Mouse (Mus musculus): Measurements from ENCODE around the gene Prr19. TPM values are rescaled to one million over a fixed set of nuclear protein-coding genes. Genes with fewer than 3 reads are reported as not detected.

The Prr19 gene
- polyA plus RNA-seq, 1 experiment from 2014 or later, result not detected

DNA sequence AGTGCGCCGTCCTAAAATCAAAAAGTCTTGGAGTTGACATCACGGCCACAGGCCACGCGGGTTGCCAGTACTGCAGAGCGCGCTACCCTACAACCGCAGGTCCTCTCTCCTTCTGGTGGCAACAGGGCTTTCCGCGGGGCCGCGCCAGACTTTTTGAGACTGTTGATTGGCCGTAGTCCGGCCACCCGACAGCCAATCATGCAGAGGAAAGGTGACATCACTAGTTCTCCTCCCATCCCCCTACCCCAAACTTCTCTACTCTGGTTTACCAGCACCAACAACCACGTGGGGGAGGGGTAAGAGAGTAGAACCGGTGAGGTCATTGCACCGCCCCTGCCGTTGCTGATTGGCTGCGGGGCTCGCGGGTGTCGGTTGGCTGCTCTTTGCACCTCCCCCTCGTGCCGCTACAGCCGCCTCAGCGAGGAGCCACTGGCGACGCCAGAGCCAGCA, 33.9 kb upstream of the Prr19 start, which contains the start of gene Cic:
TSS of gene Cic (plus strand) at position 404 of the 450 bp plus-strand sequence.
- ATAC-seq (peak; percentile 79), DNase-seq (peak; percentile 98)
- peak within 1 kb of the TSS; percentile 92 for H3K9ac ChIP-seq (replicated peaks)
- H3K27me3 ChIP-seq (ENCODE audit: insufficient read depth, low read length), result no peaks in the 10 kb centered on the region
- H3K36me3 ChIP-seq (replicated peaks; ENCODE audit: insufficient read depth, low read length), result peaks cover 12% of the 10 kb centered on the region; the same call in 1 of the 2 replicates
- H3K4me1 ChIP-seq (ENCODE audit: insufficient read depth), result peaks cover 37% of the 10 kb centered on the region
- peak within 1 kb of the TSS; percentile 98 for H3K27ac ChIP-seq (ENCODE audit: low read depth)
- TF ChIP-seq EP300 (IDR thresholded peaks at IDR 0.05; ENCODE audit: low read depth) (peak; percentile 13; the same call in 1 of the 2 replicates), CTCF (IDR thresholded peaks at IDR 0.05; ENCODE audit: low read depth) (no peak)
- peak within 1 kb of the TSS; percentile 87 for H3K4me3 ChIP-seq (ENCODE audit: low read depth, low read length)
- no peaks in the 10 kb centered on the region for H3K9me3 ChIP-seq (ENCODE audit: low read length)
- WGBS (ENCODE audit: insufficient replicate concordance), result under 1% methylated on average over 29 of the region's 29 CpGs
- H3K4me2 ChIP-seq (ENCODE audit: low read depth, low read length), result peak within 1 kb of the TSS; percentile 90

- peaks cover 38% of the 10 kb centered on the region for H3K4me1 ChIP-seq (ENCODE audit: insufficient read depth)
Observed at GRCm38 (mm10) chr7:25267751-25268463, 33.3 kb upstream of the Prr19 start.

GRCm38 (mm10) chr7:25268588-25268987, 32.6 kb upstream of the Prr19 start:
- TF ChIP-seq EP300 (IDR thresholded peaks at IDR 0.05; ENCODE audit: low read depth) (no peak), CTCF (IDR thresholded peaks at IDR 0.05; ENCODE audit: low read depth) (no peak)
- under 1% methylated on average over 7 of the region's 7 CpGs for WGBS (ENCODE audit: insufficient replicate concordance)
- Histone ChIP-seq H3K4me3 (ENCODE audit: low read depth, low read length) (peak overlapping the region; percentile 87), H3K27me3 (ENCODE audit: insufficient read depth, low read length) (no peaks in the 10 kb centered on the region), H3K9me3 (ENCODE audit: low read length) (no peaks in the 10 kb centered on the region), H3K27ac (ENCODE audit: low read depth) (peak overlapping the region; percentile 94), H3K9ac (replicated peaks) (peak overlapping the region; percentile 92), H3K4me2 (ENCODE audit: low read depth, low read length) (peak overlapping the region; percentile 90), H3K4me1 (ENCODE audit: insufficient read depth) (peaks cover 44% of the 10 kb centered on the region), H3K36me3 (replicated peaks; ENCODE audit: insufficient read depth, low read length) (peaks cover 17% of the 10 kb centered on the region)
- DNase-seq (no peak), ATAC-seq (no peak)

More at GRCm38 (mm10) chr7:25267751-25268463, 33.3 kb upstream of the Prr19 start:
- no peak for TF ChIP-seq CTCF (IDR thresholded peaks at IDR 0.05; ENCODE audit: low read depth)
- TF ChIP-seq EP300 (IDR thresholded peaks at IDR 0.05; ENCODE audit: low read depth), result peak; percentile 82
- peak overlapping the region; percentile 92 for H3K9ac ChIP-seq (replicated peaks)
- H3K36me3 ChIP-seq (replicated peaks; ENCODE audit: insufficient read depth, low read length), result peaks cover 17% of the 10 kb centered on the region
- ATAC-seq (peak; percentile 88), DNase-seq (peak; percentile 98)
- H3K9me3 ChIP-seq (ENCODE audit: low read length), result no peaks in the 10 kb centered on the region
- under 1% methylated on average over 33 of the region's 33 CpGs for WGBS (ENCODE audit: insufficient replicate concordance)
- peak overlapping the region; percentile 98 for H3K27ac ChIP-seq (ENCODE audit: low read depth)
- H3K4me2 ChIP-seq (ENCODE audit: low read depth, low read length), result peak overlapping the region; percentile 90
- H3K27me3 ChIP-seq (ENCODE audit: insufficient read depth, low read length), result no peaks in the 10 kb centered on the region
- peak overlapping the region; percentile 87 for H3K4me3 ChIP-seq (ENCODE audit: low read depth, low read length)

DNA sequence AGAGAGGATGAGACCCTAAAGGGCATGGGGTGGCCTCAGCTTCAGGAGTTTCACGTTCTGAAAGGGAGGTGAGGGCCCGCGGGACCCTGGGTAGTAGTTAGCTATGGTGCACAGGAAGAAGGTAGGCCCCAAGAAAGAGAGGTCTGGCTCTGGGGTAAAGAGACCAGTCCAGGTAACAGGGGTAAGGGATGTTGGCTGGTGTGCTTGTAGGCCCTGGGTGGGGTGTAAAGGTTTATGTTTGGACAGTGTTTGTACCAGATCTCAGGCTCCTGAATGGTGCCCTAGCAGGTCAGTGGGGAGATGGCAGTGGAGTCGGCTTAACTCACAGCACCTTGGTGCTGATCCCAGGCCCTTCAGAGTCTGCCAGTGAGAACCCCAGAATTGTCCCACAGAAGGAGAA, 32.2 kb upstream of the Prr19 start:
- Histone ChIP-seq H3K27me3 (ENCODE audit: insufficient read depth, low read length) (no peaks in the 10 kb centered on the region), H3K4me2 (ENCODE audit: low read depth, low read length) (peak overlapping the region; percentile 90), H3K9ac (replicated peaks) (peak overlapping the region; percentile 92), H3K4me1 (ENCODE audit: insufficient read depth) (peaks cover 43% of the 10 kb centered on the region), H3K4me3 (ENCODE audit: low read depth, low read length) (peak overlapping the region; percentile 87), H3K36me3 (replicated peaks; ENCODE audit: insufficient read depth, low read length) (peaks cover 17% of the 10 kb centered on the region), H3K27ac (ENCODE audit: low read depth) (peak overlapping the region; percentile 94), H3K9me3 (ENCODE audit: low read length) (no peaks in the 10 kb centered on the region)
- ATAC-seq, result no peak
- TF ChIP-seq CTCF (IDR thresholded peaks at IDR 0.05; ENCODE audit: low read depth) (no peak), EP300 (IDR thresholded peaks at IDR 0.05; ENCODE audit: low read depth) (no peak)
- DNase-seq, result peak; percentile 25
- WGBS (ENCODE audit: insufficient replicate concordance), result 26% methylated on average over 4 of the region's 4 CpGs

DNA sequence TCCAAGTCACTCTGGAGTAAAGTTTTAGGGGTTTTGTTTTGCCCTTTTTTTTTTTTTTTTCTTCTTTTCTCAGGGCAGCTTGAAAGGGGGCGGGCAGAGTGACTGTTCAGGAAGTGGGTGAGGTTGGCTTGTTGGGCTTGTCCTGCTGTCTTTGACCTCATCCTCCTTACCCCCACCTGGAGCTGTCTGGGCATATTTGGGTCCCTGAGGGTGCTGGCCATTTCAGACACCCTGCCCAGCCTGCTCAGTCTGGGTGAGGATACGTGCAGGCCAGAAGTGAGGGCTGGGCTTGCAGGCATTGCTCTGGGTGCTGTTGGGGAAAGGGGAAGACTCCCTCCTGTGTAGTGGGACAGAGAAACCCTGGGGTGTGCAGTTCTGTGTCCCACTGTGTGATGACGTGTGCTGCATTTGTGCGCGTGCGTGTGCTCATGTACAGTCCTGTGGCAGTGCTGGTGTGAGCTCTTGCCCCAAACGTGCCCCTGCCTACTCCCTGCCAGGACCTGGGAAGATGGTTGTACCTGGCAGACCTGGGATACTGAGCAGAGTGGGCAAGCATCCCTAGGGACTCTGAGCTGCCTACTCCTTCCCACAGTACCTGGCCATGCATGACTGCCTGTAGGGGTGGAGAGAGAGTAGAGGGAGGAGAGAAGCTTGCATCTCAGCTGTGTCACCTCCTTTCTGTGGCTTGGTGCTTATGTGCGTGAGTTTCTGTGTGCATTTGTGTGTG, 31.5 kb upstream of the Prr19 start:
- Histone ChIP-seq H3K4me1 (ENCODE audit: insufficient read depth) (peaks cover 45% of the 10 kb centered on the region), H3K27ac (ENCODE audit: low read depth) (peak overlapping the region; percentile 94; the same call in 1 of the 2 replicates), H3K36me3 (replicated peaks; ENCODE audit: insufficient read depth, low read length) (peaks cover 18% of the 10 kb centered on the region), H3K9me3 (ENCODE audit: low read length) (no peaks in the 10 kb centered on the region), H3K27me3 (ENCODE audit: insufficient read depth, low read length) (no peaks in the 10 kb centered on the region), H3K9ac (replicated peaks) (peak overlapping the region; percentile 92), H3K4me2 (ENCODE audit: low read depth, low read length) (peak overlapping the region; percentile 90), H3K4me3 (ENCODE audit: low read depth, low read length) (peak overlapping the region; percentile 87)
- 50% methylated on average over 8 of the region's 8 CpGs for WGBS (ENCODE audit: insufficient replicate concordance)
- peak; percentile 27 for DNase-seq
- TF ChIP-seq EP300 (IDR thresholded peaks at IDR 0.05; ENCODE audit: low read depth) (no peak), CTCF (IDR thresholded peaks at IDR 0.05; ENCODE audit: low read depth) (no peak)
- no peak for ATAC-seq

All from liver, postnatal 0 days (tissue).